Mouse (Mus musculus) midbrain, embryonic 11.5 days (tissue): ENCODE data around the gene Txndc8. TPM values are rescaled to one million over a fixed set of nuclear protein-coding genes. Genes with fewer than 3 reads are reported as not detected.

Experiments used
- ATAC-seq: fragments of 200-750 bp; cut with Nextera tagmentation; 2 replicates; pipeline ENCODE4 v1.8.0; 2017; ENCODE audit warnings: moderate TSS enrichment, moderate library complexity; ENCODE audit not compliant: low FRiP score
- DNase-seq: peaks from one replicate; pipeline ENCODE4 v3.0.0; 2015; ENCODE audit warnings: low spot score; ENCODE audit errors: missing footprints
- H3K27ac ChIP-seq: fragments of 300-500 bp; sonication (generic); 2 replicates; pipeline ENCODE4 v1.5.1; 2014; ENCODE audit warnings: low read depth, low read length
- H3K27me3 ChIP-seq: fragments of 300-500 bp; sonication (generic); 2 replicates; pipeline ENCODE4 v1.6.1; 2014; ENCODE audit warnings: mild to moderate bottlenecking, low read length, moderate library complexity, mixed read lengths; ENCODE audit not compliant: control insufficient read depth, insufficient read depth
- H3K36me3 ChIP-seq: fragments of 300-500 bp; sonication (generic); 2 replicates; pipeline ENCODE4 v1.6.1; 2014; ENCODE audit warnings: mild to moderate bottlenecking, low read length, moderate library complexity, mixed read lengths; ENCODE audit not compliant: control insufficient read depth, insufficient read depth
- H3K4me1 ChIP-seq: fragments of 300-500 bp; sonication (generic); 2 replicates; pipeline ENCODE4 v1.6.1; 2014; ENCODE audit warnings: low read length; ENCODE audit not compliant: control insufficient read depth, insufficient read depth
- H3K4me2 ChIP-seq: fragments of 300-500 bp; sonication (generic); 2 replicates; pipeline ENCODE4 v1.6.1; 2014; ENCODE audit warnings: mild to moderate bottlenecking, moderate library complexity
- H3K4me3 ChIP-seq: fragments of 300-500 bp; sonication (generic); 2 replicates; pipeline ENCODE4 v1.5.1; 2014; ENCODE audit warnings: low read depth, low read length
- H3K9ac ChIP-seq: fragments of 300-500 bp; sonication (generic); 2 replicates; pipeline ENCODE4 v1.6.1; 2014; ENCODE audit warnings: low read length
- H3K9me3 ChIP-seq: fragments of 300-500 bp; sonication (generic); 2 replicates; pipeline ENCODE4 v1.6.1; 2016; ENCODE audit warnings: low read length; ENCODE audit not compliant: control insufficient read depth
- WGBS: fragments of 180-500 bp; shearing (Covaris S2); extraction: QIAGEN DNeasy Blood & Tissue Kit; methylation state at CpG from one replicate; pipeline ENCODE4 v1.1.7; 2014; 5-methylcytosine and 5-hydroxymethylcytosine counted together
- polyA plus RNA-seq: library from polyadenylated mRNA; unstranded; fragments of >200 nt; fragmentation: Nextera tagmentation; extraction: Ambion mirVana; gene quantifications from 2 replicates; pipeline ENCODE4 v1.2.1, GENCODE M21; 2014

Gene Txndc8
- polyA plus RNA-seq, 1 experiment from 2014 or later, result not detected

DNA sequence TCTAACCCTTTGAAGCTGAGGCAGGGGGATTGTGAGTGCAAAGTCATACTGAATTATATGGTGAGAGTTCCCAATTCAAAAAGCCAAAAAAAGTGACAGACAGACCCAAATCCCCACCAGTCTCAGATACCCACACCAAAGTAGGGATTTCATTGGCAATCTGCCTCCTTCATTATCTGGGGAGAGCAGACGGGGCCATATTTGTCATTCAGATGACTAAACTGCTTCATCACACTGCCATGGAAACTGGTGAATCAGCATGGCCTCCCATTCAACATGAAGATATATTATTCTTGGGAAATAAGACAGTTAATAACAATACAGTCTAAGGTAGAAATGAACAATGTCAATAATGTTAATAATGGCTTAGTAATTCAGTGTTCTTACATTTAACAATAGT, 44.8 kb downstream of the Txndc8 start:
- no peaks in the 10 kb centered on the region for H3K36me3 ChIP-seq
- no peak overlapping the region for H3K27ac ChIP-seq
- DNase-seq, result peak; percentile 79
- no peak overlapping the region for H3K9ac ChIP-seq
- no peak for ATAC-seq
- WGBS, result 20% methylated on average over 1 of the region's 1 CpGs
- no peaks in the 10 kb centered on the region for H3K9me3 ChIP-seq
- no peak overlapping the region for H3K4me3 ChIP-seq
- no peaks in the 10 kb centered on the region for H3K4me1 ChIP-seq
- no peak overlapping the region for H3K4me2 ChIP-seq
- no peaks in the 10 kb centered on the region for H3K27me3 ChIP-seq

- Histone ChIP-seq H3K4me3 (no peak overlapping the region), H3K27me3 (no peaks in the 10 kb centered on the region), H3K36me3 (no peaks in the 10 kb centered on the region), H3K9me3 (no peaks in the 10 kb centered on the region), H3K4me2 (no peak overlapping the region), H3K4me1 (peaks cover 11% of the 10 kb centered on the region), H3K9ac (no peak overlapping the region), H3K27ac (no peak overlapping the region)
- WGBS, result 90% methylated on average over 8 of the region's 8 CpGs
- DNase-seq, result no peak
- ATAC-seq, result no peak
These were observed 49.9 kb downstream of the Txndc8 start for GRCm38 (mm10) chr4:57959056-57959455.

DNA sequence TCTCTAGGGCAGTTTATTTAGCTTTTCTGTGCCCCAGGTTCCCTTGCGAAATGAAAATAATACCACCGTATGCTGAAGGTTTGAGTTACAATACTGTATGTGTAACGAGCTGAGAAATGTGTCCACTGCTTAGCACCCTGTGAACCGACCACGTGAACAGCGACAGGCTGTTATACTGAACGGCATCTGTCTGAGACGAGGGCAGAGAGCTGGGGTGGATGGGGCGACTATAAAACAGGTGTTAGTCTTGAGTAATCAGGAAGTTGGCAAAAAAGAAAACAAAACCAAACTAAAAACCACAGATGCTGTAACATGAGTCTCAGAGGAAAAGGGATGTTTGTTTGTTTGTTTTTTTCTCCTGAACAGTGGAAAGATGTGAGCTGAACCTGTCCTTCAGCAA, 50.8 kb downstream of the Txndc8 start:
- WGBS, result 83% methylated on average over 9 of the region's 9 CpGs
- no peak for ATAC-seq
- no peak overlapping the region for H3K9ac ChIP-seq
- H3K4me1 ChIP-seq, result peaks cover 11% of the 10 kb centered on the region
- no peak overlapping the region for H3K4me2 ChIP-seq
- DNase-seq, result peak; percentile 79
- H3K27me3 ChIP-seq, result no peaks in the 10 kb centered on the region
- no peaks in the 10 kb centered on the region for H3K36me3 ChIP-seq
- H3K4me3 ChIP-seq, result no peak overlapping the region
- H3K9me3 ChIP-seq, result no peaks in the 10 kb centered on the region
- H3K27ac ChIP-seq, result no peak overlapping the region

GRCm38 (mm10) chr4:57957200-57958085, 51.5 kb downstream of the Txndc8 start:
- ATAC-seq (no peak), DNase-seq (no peak)
- 57% methylated on average over 11 of the region's 11 CpGs for WGBS
- H3K27ac ChIP-seq, result peak overlapping the region; percentile 67; the same call in 1 of the 2 replicates
- no peaks in the 10 kb centered on the region for H3K27me3 ChIP-seq
- H3K4me1 ChIP-seq, result peaks cover 11% of the 10 kb centered on the region
- H3K9me3 ChIP-seq, result no peaks in the 10 kb centered on the region
- peak overlapping the region; percentile 61; the same call in 1 of the 2 replicates for H3K9ac ChIP-seq
- H3K4me2 ChIP-seq, result peak overlapping the region; percentile 69
- peak overlapping the region; percentile 78; the same call in 1 of the 2 replicates for H3K4me3 ChIP-seq
- H3K36me3 ChIP-seq, result no peaks in the 10 kb centered on the region; the same call in 1 of the 2 replicates

DNA sequence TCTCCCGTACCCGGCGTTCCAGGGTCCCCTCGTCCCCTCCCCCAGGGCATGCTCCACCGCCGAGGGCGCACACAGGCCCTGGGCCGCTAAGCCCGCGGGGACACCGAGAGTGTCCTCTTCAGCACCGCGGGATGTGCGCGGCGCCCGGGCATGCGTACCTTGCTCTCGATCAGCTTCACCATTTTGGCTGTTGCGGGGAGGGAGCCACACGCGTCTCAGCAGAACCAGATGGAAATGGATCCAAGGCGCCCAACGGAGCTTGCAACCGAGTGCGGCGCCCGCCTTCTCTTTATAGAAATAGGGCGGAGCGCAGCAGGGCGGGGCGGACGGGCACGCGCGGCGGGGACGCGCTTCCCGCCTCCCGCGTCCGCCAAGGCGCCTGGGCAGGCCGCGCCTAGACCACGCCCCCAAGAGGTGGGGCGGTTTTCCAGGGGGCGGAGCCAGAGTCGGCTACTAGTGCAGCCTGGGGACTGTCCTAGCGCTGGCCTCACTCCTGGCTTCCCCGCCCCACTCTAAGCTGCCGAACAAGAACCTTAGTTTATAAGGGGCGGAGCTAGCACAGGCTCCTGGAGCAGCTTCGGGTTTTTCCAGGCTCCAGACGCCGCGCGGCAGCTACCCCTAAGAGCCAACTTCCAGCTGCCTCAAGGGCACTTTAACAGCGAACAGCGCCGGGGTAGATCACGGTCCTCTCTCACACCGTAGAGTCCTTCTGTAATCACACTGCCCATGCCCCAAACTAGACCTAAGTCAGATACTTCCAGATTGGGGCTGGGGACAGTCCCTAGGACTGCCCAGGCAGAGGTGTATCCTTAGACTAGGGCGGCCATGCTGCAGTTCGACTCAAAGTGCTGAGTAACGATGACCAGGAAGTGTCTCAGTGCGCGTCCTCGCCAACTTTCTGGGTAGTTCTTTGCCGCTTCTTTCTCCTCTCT, 52.6 kb downstream of the Txndc8 start, which contains the start of gene Txn1:
TSS of gene Txn1 (minus strand) at position 383 of the 932 bp plus-strand sequence.
- H3K9ac ChIP-seq, result peak within 1 kb of the TSS; percentile 86
- H3K4me2 ChIP-seq, result peak within 1 kb of the TSS; percentile 70
- WGBS, result under 1% methylated on average over 71 of the region's 71 CpGs
- peak within 1 kb of the TSS; percentile 78 for H3K4me3 ChIP-seq
- peak; percentile 98 for ATAC-seq
- peaks cover 11% of the 10 kb centered on the region for H3K4me1 ChIP-seq
- peak within 1 kb of the TSS; percentile 67 for H3K27ac ChIP-seq
- H3K27me3 ChIP-seq, result no peaks in the 10 kb centered on the region
- H3K36me3 ChIP-seq, result peaks cover 11% of the 10 kb centered on the region
- peaks cover under 1% of the 10 kb centered on the region; the same call in 1 of the 2 replicates for H3K9me3 ChIP-seq
- peak; percentile 100 for DNase-seq

- peak overlapping the region; percentile 86 for H3K9ac ChIP-seq
- under 1% methylated on average over 25 of the region's 25 CpGs for WGBS
- H3K27me3 ChIP-seq, result no peaks in the 10 kb centered on the region
- H3K4me3 ChIP-seq, result peak overlapping the region; percentile 78
- peak overlapping the region; percentile 70 for H3K4me2 ChIP-seq
- no peak for DNase-seq
- H3K9me3 ChIP-seq, result peaks cover 3% of the 10 kb centered on the region; the same call in 1 of the 2 replicates
- H3K36me3 ChIP-seq, result peaks cover 18% of the 10 kb centered on the region
- peak overlapping the region; percentile 67 for H3K27ac ChIP-seq
- ATAC-seq, result peak; percentile 31
- H3K4me1 ChIP-seq, result peaks cover 11% of the 10 kb centered on the region
These were observed 53.4 kb downstream of the Txndc8 start for GRCm38 (mm10) chr4:57955544-57955958.

DNA sequence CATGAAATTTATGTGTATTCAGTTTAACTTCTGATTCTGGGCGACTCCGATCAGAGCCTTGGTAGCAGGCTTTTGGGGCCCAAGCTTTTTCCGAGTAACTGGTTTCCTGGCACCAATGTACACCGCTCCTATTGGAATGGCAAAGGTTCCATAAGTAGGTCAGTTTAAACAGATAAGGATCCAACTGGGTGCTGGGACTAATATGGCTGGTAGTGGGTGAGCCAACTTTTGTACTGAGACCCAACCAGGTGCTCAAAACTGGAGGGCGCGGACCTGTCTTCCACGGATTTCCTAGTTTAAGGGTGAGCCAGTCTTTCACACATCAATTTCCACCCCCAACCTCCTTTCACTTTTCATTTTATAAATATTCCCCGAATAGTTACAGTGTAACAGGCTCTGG, 53.9 kb downstream of the Txndc8 start:
- no peak overlapping the region for H3K27ac ChIP-seq
- peaks cover 24% of the 10 kb centered on the region for H3K36me3 ChIP-seq
- 73% methylated on average over 8 of the region's 8 CpGs for WGBS
- H3K4me1 ChIP-seq, result peaks cover 11% of the 10 kb centered on the region
- DNase-seq (no peak), ATAC-seq (no peak)
- no peaks in the 10 kb centered on the region for H3K27me3 ChIP-seq
- H3K4me2 ChIP-seq, result peak overlapping the region; percentile 70
- peak overlapping the region; percentile 86 for H3K9ac ChIP-seq
- peaks cover 3% of the 10 kb centered on the region; the same call in 1 of the 2 replicates for H3K9me3 ChIP-seq
- peak overlapping the region; percentile 78 for H3K4me3 ChIP-seq

DNA sequence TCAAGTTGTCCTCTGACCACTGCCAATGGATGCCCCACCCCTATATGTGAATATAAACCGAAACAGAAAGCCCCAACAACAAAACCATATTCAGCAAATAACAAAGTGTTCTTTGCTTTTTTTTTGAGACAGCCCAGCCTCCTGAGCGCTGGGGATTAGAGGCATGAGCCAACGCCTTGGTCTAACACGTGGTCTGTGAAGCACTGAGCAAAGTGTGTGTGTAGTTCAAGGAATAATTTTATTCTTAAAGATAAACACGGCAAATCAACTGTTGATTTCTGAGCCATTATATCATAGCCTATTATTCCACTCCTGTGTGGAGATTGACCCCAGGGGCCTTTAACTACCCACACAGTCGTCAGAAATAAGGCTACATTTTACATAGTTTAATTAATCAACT, 54.3 kb downstream of the Txndc8 start:
- Histone ChIP-seq H3K27me3 (no peaks in the 10 kb centered on the region), H3K27ac (no peak overlapping the region), H3K4me1 (peaks cover 11% of the 10 kb centered on the region), H3K9ac (no peak overlapping the region), H3K9me3 (peaks cover 3% of the 10 kb centered on the region; the same call in 1 of the 2 replicates), H3K4me2 (peak overlapping the region; percentile 70), H3K4me3 (peak overlapping the region; percentile 78; the same call in 1 of the 2 replicates), H3K36me3 (peaks cover 26% of the 10 kb centered on the region)
- DNase-seq (no peak), ATAC-seq (no peak)
- WGBS, result 79% methylated on average over 6 of the region's 6 CpGs
